Mouse (Mus musculus) cerebellum, adult 9-10 months (tissue): ENCODE measurements at regions not wholly inside any gene's neighbourhood (a gene's known extent, or its start where the extent isn't known, plus 50 kb on each side); places are given as distances from the start of the nearest gene placed in this dataset.
A peak's percentile ranks its signal among the peaks of the same experiment; 100 is the strongest.

Source experiments
- DNase-seq: peaks from one replicate; pipeline ENCODE4 v3.0.0; 2022

- DNase-seq, result peak; percentile 1
Observed at GRCm38 (mm10) chr10:68606848-68607247, 65.2 kb upstream of the Cabcoco1 start.

GRCm38 (mm10) chr10:68611906-68612305 lies 70.2 kb upstream of the Cabcoco1 start:
- DNase-seq, result no peak

DNA sequence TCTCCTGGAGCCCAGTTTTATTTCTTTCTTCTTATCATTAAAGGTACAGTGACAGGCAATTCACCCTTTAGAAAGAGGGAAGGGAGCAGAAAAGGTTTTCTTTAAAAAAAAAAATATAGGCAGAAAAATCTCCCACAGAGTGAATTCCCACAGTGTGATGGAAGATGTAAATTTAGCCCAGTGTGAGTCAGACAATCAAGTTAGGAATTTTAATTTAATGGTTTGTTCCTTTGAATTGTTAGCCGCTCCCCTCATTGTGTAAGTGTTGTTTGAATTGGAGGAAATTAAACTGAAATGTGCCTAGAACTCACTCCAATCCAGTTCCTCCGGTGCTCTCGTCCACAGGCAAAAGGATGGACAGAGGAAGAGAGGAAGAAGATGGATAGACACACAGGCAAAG lies 71.0 kb upstream of the Cabcoco1 start:
- DNase-seq, result no peak

DNA sequence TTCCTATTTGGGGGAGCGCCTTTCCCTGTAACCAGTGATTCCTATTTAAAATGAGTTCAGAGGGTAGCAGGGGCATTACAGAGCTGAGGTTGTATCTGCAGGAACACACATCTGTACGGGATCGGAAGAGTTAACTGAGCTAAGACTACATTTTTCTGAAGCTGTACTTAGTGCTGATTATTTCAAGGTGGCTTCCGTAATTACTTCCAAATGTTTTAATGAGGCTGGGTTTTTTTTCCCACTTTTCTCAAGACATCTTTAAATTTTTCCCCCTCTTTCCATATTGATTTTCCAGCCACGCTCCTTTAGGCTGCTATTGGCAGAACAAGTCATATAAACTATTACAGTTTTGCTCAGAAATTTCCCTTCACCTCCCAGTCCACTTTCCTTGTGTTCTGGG lies 82.1 kb upstream of the Cabcoco1 start:
- DNase-seq, result no peak

DNA sequence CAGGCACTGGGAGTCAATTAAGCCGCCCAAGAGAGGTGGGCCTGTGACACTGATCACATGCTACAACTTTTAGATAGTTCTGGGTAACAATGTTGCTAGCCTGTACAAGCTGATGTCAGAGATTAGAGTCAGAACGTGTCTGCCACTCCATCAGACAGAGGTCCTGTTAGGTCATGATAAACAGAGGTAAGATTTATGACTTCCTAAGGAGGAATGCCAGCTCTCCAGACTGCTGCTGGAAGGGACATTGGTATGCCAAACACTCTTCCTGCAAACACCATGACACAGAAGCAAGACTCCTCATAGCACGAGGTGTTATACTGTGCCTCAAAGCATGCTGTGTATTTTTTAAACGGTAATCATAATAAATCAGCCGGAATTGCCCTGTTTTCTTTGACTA lies 83.6 kb upstream of the Cabcoco1 start:
- no peak for DNase-seq

DNA sequence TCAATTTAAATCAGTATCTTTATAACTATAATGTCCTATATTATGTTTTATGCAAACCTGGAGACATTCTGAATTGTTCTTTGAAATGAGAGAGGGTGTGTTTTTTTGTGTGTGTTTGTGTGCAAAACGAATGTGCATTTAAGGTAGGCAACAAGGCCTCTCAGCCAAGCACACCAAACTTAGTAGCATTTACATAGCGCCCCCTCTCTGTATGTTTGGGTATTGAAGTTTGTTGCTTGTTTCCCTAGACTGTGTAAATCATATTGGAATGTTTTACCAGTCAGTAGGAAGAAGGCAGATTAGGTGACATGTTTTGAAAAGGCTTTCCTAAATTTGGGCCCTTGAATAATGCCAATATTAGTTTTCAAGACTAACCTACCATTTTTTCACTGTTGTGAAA lies 84.1 kb upstream of the Cabcoco1 start:
- no peak for DNase-seq

DNA sequence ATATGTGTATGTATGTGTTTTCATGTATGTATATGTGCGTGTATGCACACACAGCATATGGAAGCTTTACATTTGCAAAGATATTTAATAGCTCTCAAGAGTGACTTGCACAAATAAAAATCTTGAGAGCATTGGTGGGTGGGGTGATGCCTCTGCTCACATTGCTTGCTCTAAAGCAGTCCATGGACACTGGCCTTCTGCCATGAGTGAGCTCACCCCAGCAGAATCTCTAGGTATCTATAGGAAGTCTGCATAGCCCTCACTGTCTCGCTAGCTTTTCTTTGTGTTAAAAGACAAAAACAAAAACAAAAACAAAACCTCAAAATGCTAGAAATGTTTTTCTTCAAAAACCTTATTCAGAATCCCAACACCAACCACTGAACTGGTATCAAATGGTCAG lies 87.8 kb upstream of the Cabcoco1 start:
- DNase-seq, result no peak

GRCm38 (mm10) chr10:68633180-68633579 lies 90.3 kb upstream of the Tmem26 start:
- no peak for DNase-seq

DNA sequence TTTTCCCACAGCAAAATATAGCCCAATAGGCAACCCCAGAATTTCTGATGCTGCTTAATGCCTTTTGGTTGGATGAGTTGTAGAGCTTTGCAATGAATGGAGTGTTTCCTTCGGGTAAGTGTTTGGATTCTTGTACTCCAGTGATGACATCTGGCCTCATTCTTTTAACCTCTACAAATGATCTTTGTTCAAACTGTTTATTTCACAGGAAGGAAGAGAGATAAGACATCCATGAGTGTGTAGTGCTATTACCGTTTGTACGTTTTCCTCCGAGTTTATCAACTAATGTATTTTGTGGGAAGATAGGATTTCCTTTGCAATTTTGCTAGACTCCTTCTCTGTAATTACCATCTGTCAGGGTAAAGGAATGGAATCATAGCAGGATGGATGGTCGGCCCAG lies 70.7 kb upstream of the Tmem26 start:
- no peak for DNase-seq

DNA sequence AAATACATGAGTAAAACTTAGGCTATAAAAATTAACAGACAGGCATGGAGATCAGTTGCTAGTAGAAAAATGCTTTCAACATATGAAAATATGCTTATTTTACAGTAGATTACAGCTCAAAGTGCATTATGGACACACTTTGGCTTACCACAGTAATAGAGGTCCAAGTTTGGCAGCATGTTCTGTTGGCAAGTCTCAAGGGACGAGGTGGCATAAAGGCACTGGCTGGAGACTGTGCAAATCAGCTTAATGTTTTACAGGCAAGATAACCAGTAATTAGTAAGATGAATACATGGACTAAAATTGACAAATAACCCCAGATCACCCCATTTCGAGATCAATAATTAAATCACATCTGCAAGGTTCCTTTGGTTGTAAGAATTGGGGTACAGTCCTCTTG lies 68.0 kb upstream of the Tmem26 start:
- DNase-seq, result no peak

GRCm38 (mm10) chr10:68666094-68666493 lies 57.4 kb upstream of the Tmem26 start:
- no peak for DNase-seq

DNA sequence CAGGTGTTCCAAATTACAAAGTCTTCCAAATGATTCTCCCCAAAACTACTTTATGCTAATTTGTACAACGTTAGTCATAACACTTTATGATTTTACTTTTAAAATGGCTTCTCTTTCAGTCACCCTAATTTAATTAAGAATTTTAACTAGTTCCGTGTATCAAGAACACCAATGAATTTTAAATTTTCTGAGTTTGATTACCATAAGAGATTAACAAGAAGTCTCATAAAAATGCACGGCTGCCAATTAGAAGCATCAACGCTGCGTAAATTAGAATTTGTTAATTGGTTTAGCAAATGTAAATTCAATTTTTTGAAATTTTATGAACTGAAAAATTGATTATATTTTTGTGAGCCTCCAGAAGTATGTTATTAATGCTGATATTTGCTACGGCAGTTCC lies 54.1 kb upstream of the Tmem26 start:
- DNase-seq, result no peak

- no peak for DNase-seq
Observed at GRCm38 (mm10) chr10:68669992-68670391, 53.5 kb upstream of the Tmem26 start.

DNA sequence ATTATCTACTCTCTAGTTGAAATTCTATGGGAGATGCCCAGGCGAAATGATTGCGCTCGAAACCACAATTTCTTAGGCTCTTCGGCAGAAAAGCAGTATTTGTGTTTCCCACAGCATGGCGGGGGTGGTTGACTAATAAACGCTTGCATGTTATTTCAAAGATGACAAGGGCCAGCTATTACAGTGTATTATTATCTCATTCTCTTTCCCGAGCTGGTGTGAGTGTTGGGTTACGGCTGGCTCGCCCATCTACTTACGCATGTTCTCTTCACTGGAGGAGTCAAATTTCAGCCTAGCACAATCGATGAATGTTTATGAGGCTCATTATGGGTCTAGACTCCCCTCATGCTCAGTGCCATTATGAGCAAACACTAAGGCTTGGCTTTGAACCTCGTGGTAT lies 51.2 kb upstream of the Tmem26 start:
- DNase-seq, result no peak

DNA sequence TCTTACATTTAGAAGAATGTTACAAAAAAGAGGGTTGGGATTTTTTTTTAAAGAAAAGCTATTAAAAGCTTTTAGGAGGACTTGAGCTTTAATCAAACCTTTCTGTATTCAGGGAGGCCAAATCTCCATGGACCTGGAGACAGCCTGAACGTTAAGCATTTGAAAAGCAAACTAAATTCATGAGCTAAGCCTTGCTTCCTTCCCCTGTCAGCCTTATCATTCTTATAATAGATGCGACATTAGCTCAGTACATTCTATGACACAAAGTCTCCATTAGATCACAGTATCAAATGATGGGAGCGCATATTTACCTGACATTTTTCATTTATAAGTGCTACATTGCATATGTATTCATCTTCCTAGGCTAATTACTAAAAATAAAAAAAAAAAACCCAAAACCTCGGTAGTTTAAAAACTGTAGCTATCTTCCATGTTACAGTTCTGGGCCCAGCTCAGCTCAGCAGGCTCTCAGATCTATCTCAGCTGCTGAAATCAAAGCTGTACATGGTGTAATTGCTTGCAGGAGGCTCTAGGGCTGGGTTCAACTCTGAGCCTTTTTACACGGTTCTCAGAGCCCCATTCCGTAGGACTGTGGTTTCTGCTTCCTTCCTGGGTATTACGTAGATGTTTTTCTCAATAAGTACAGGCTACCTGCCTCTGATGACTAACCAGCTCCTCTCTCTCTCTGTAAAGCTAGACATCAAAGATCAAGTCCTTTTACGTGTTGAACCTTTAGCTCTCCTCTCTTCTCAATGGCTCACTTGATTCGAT lies 50.2 kb upstream of the Tmem26 start:
- DNase-seq, result no peak
